Mouse (Mus musculus): Measurements from ENCODE around the gene Cybrd1.

Gene Cybrd1

GRCm38 (mm10) chr2:71127779-71128534, 10.2 kb downstream of the Cybrd1 start:
- DNase-seq, result no peak

GRCm38 (mm10) chr2:71130366-71130765, 12.6 kb downstream of the Cybrd1 start:
- DNase-seq, result no peak

- DNase-seq, result no peak
Observed at GRCm38 (mm10) chr2:71131866-71132496, 14.3 kb downstream of the Cybrd1 start.

GRCm38 (mm10) chr2:71134041-71134505, 16.4 kb downstream of the Cybrd1 start:
- DNase-seq, result no peak

GRCm38 (mm10) chr2:71134836-71135235, 17.1 kb downstream of the Cybrd1 start:
- no peak for DNase-seq

GRCm38 (mm10) chr2:71140622-71141021, 22.9 kb downstream of the Cybrd1 start:
- peak in 1 of 2 experiments; percentile 7 for DNase-seq

- no peak for DNase-seq
Observed at GRCm38 (mm10) chr2:71142410-71142809, 24.7 kb downstream of the Cybrd1 start.

GRCm38 (mm10) chr2:71145853-71146252, 28.1 kb downstream of the Cybrd1 start:
- no peak for DNase-seq

GRCm38 (mm10) chr2:71146266-71146665, 28.5 kb downstream of the Cybrd1 start:
- peak; percentile 69 to 90 for DNase-seq

GRCm38 (mm10) chr2:71147816-71148215, 30.1 kb downstream of the Cybrd1 start:
- no peak for DNase-seq

GRCm38 (mm10) chr2:71152170-71152569, 34.4 kb downstream of the Cybrd1 start:
- no peak for DNase-seq

GRCm38 (mm10) chr2:71155486-71155885, 37.8 kb downstream of the Cybrd1 start:
- DNase-seq, result peak; percentile 74 to 80

- DNase-seq, result peak; percentile 48 to 72
Observed at GRCm38 (mm10) chr2:71156446-71156845, 38.7 kb downstream of the Cybrd1 start.

- DNase-seq, result no peak
Observed at GRCm38 (mm10) chr2:71157881-71158280, 40.2 kb downstream of the Cybrd1 start.

GRCm38 (mm10) chr2:71159576-71160306, 42.0 kb downstream of the Cybrd1 start:
- no peak for DNase-seq

- no peak for DNase-seq
Observed at GRCm38 (mm10) chr2:71160307-71160861, 42.7 kb downstream of the Cybrd1 start.

GRCm38 (mm10) chr2:71161558-71161957, 43.8 kb downstream of the Cybrd1 start:
- peak; percentile 23 to 84 for DNase-seq

GRCm38 (mm10) chr2:71162831-71163621, 45.3 kb downstream of the Cybrd1 start:
- DNase-seq, result peak; percentile 58 to 88

GRCm38 (mm10) chr2:71167211-71167610, 49.5 kb downstream of the Cybrd1 start:
- no peak for DNase-seq

- DNase-seq, result no peak
Observed at GRCm38 (mm10) chr2:71168461-71169021, 50.8 kb downstream of the Cybrd1 start.

GRCm38 (mm10) chr2:71173031-71173430, 55.3 kb downstream of the Cybrd1 start:
- DNase-seq, result no peak
